Mouse (Mus musculus): ENCODE measurements at regions not wholly inside any gene's neighbourhood (a gene's known extent, or its start where the extent isn't known, plus 50 kb on each side); places are given as distances from the start of the nearest gene placed in this dataset.
A peak's percentile ranks its signal among the peaks of the same experiment; 100 is the strongest.

- no peaks in the 10 kb centered on the region; the same call in 1 of the 2 replicates for H3K9me3 ChIP-seq (replicated peaks; ENCODE audit: control insufficient read depth, low read length, poor library complexity, severe bottlenecking)
- H3K9ac ChIP-seq (ENCODE audit: low read depth, low read length) = no peak overlapping the region
- no peak overlapping the region for H3K4me2 ChIP-seq (ENCODE audit: low read length)
- ATAC-seq = no peak
- H3K27me3 ChIP-seq (ENCODE audit: control insufficient read depth, insufficient read depth, low read depth, low read length) = no peaks in the 10 kb centered on the region
- H3K36me3 ChIP-seq (ENCODE audit: control insufficient read depth, insufficient read depth, low read length) = no peaks in the 10 kb centered on the region
- H3K27ac ChIP-seq (ENCODE audit: low read length) = no peak overlapping the region
- 93% methylated on average over 10 of the region's 10 CpGs for WGBS
- H3K4me1 ChIP-seq (ENCODE audit: control insufficient read depth, insufficient read depth, low read length) = no peaks in the 10 kb centered on the region
- H3K4me3 ChIP-seq (ENCODE audit: low read depth, low read length) = no peak overlapping the region
Observed at GRCm38 (mm10) chr17:50421476-50421875, 87.7 kb upstream of the Plcl2 start.

GRCm38 (mm10) chr17:50425110-50425509 is 84.1 kb upstream of the Plcl2 start:
- no peak overlapping the region for H3K4me2 ChIP-seq (ENCODE audit: low read length)
- H3K36me3 ChIP-seq (ENCODE audit: control insufficient read depth, insufficient read depth, low read length) = no peaks in the 10 kb centered on the region
- no peaks in the 10 kb centered on the region for H3K27me3 ChIP-seq (ENCODE audit: control insufficient read depth, insufficient read depth, low read depth, low read length)
- whole genome bisulfite sequencing = 93% methylated on average over 3 of the region's 3 CpGs
- H3K9ac ChIP-seq (ENCODE audit: low read depth, low read length) = no peak overlapping the region
- no peak for ATAC-seq
- H3K4me1 ChIP-seq (ENCODE audit: control insufficient read depth, insufficient read depth, low read length) = peaks cover 8% of the 10 kb centered on the region; the same call in 1 of the 2 replicates
- no peak overlapping the region for H3K27ac ChIP-seq (ENCODE audit: low read length)
- H3K4me3 ChIP-seq (ENCODE audit: low read depth, low read length) = no peak overlapping the region
- H3K9me3 ChIP-seq (replicated peaks; ENCODE audit: control insufficient read depth, low read length, poor library complexity, severe bottlenecking) = no peaks in the 10 kb centered on the region

- Histone ChIP-seq H3K27ac (ENCODE audit: low read length) (no peak overlapping the region), H3K4me3 (ENCODE audit: low read depth, low read length) (no peak overlapping the region), H3K9ac (ENCODE audit: low read depth, low read length) (no peak overlapping the region), H3K27me3 (ENCODE audit: control insufficient read depth, insufficient read depth, low read depth, low read length) (no peaks in the 10 kb centered on the region), H3K9me3 (replicated peaks; ENCODE audit: control insufficient read depth, low read length, poor library complexity, severe bottlenecking) (no peaks in the 10 kb centered on the region), H3K4me2 (ENCODE audit: low read length) (no peak overlapping the region), H3K36me3 (ENCODE audit: control insufficient read depth, insufficient read depth, low read length) (no peaks in the 10 kb centered on the region), H3K4me1 (ENCODE audit: control insufficient read depth, insufficient read depth, low read length) (peaks cover 8% of the 10 kb centered on the region; the same call in 1 of the 2 replicates)
- ATAC-seq = no peak
- WGBS = 94% methylated on average over 4 of the region's 4 CpGs
Observed at GRCm38 (mm10) chr17:50425531-50425930, 83.7 kb upstream of the Plcl2 start.

GRCm38 (mm10) chr17:50426146-50426545 is 83.1 kb upstream of the Plcl2 start:
- H3K4me3 ChIP-seq (ENCODE audit: low read depth, low read length) = no peak overlapping the region
- WGBS = 71% methylated on average over 7 of the region's 7 CpGs
- H3K27ac ChIP-seq (ENCODE audit: low read length) = no peak overlapping the region
- H3K9me3 ChIP-seq (replicated peaks; ENCODE audit: control insufficient read depth, low read length, poor library complexity, severe bottlenecking) = no peaks in the 10 kb centered on the region
- H3K4me2 ChIP-seq (ENCODE audit: low read length) = no peak overlapping the region
- peaks cover 8% of the 10 kb centered on the region; the same call in 1 of the 2 replicates for H3K4me1 ChIP-seq (ENCODE audit: control insufficient read depth, insufficient read depth, low read length)
- H3K9ac ChIP-seq (ENCODE audit: low read depth, low read length) = no peak overlapping the region
- ATAC-seq = no peak
- H3K36me3 ChIP-seq (ENCODE audit: control insufficient read depth, insufficient read depth, low read length) = no peaks in the 10 kb centered on the region
- no peaks in the 10 kb centered on the region for H3K27me3 ChIP-seq (ENCODE audit: control insufficient read depth, insufficient read depth, low read depth, low read length)

GRCm38 (mm10) chr17:50427331-50428003 is 81.7 kb upstream of the Plcl2 start:
- Histone ChIP-seq H3K4me1 (ENCODE audit: control insufficient read depth, insufficient read depth, low read length) (peaks cover 8% of the 10 kb centered on the region; the same call in 1 of the 2 replicates), H3K36me3 (ENCODE audit: control insufficient read depth, insufficient read depth, low read length) (no peaks in the 10 kb centered on the region), H3K27me3 (ENCODE audit: control insufficient read depth, insufficient read depth, low read depth, low read length) (no peaks in the 10 kb centered on the region), H3K4me3 (ENCODE audit: low read depth, low read length) (no peak overlapping the region), H3K9me3 (replicated peaks; ENCODE audit: control insufficient read depth, low read length, poor library complexity, severe bottlenecking) (no peaks in the 10 kb centered on the region), H3K9ac (ENCODE audit: low read depth, low read length) (0 out of 2 replicates have a peak overlapping the region, but pooled peaks have one; percentile 20), H3K27ac (ENCODE audit: low read length) (peak overlapping the region; percentile 65; the same call in 1 of the 2 replicates), H3K4me2 (ENCODE audit: low read length) (peak overlapping the region; percentile 17; the same call in 1 of the 2 replicates)
- ATAC-seq = peak; percentile 87
- WGBS = 3% methylated on average over 10 of the region's 10 CpGs

- Histone ChIP-seq H3K4me1 (ENCODE audit: control insufficient read depth, insufficient read depth, low read length) (peaks cover 8% of the 10 kb centered on the region; the same call in 1 of the 2 replicates), H3K9ac (ENCODE audit: low read depth, low read length) (no peak overlapping the region), H3K27me3 (ENCODE audit: control insufficient read depth, insufficient read depth, low read depth, low read length) (no peaks in the 10 kb centered on the region), H3K9me3 (replicated peaks; ENCODE audit: control insufficient read depth, low read length, poor library complexity, severe bottlenecking) (no peaks in the 10 kb centered on the region), H3K27ac (ENCODE audit: low read length) (peak overlapping the region; percentile 53; the same call in 1 of the 2 replicates), H3K36me3 (ENCODE audit: control insufficient read depth, insufficient read depth, low read length) (no peaks in the 10 kb centered on the region), H3K4me3 (ENCODE audit: low read depth, low read length) (no peak overlapping the region), H3K4me2 (ENCODE audit: low read length) (no peak overlapping the region; the same call in 1 of the 2 replicates)
- ATAC-seq = peak; percentile 70
- 35% methylated on average over 5 of the region's 5 CpGs for WGBS
Observed at GRCm38 (mm10) chr17:50428004-50428560, 81.1 kb upstream of the Plcl2 start.

GRCm38 (mm10) chr17:50432559-50432958 is 76.6 kb upstream of the Plcl2 start:
- H3K36me3 ChIP-seq (ENCODE audit: control insufficient read depth, insufficient read depth, low read length) = no peaks in the 10 kb centered on the region
- WGBS = 91% methylated on average over 6 of the region's 6 CpGs
- no peaks in the 10 kb centered on the region for H3K27me3 ChIP-seq (ENCODE audit: control insufficient read depth, insufficient read depth, low read depth, low read length)
- H3K27ac ChIP-seq (ENCODE audit: low read length) = no peak overlapping the region
- H3K9me3 ChIP-seq (replicated peaks; ENCODE audit: control insufficient read depth, low read length, poor library complexity, severe bottlenecking) = no peaks in the 10 kb centered on the region
- no peak overlapping the region for H3K4me2 ChIP-seq (ENCODE audit: low read length)
- H3K9ac ChIP-seq (ENCODE audit: low read depth, low read length) = no peak overlapping the region
- ATAC-seq = no peak
- peaks cover 5% of the 10 kb centered on the region; the same call in 1 of the 2 replicates for H3K4me1 ChIP-seq (ENCODE audit: control insufficient read depth, insufficient read depth, low read length)
- H3K4me3 ChIP-seq (ENCODE audit: low read depth, low read length) = no peak overlapping the region

GRCm38 (mm10) chr17:50438960-50439359 is 70.2 kb upstream of the Plcl2 start:
- H3K4me1 ChIP-seq (ENCODE audit: control insufficient read depth, insufficient read depth, low read length) = no peaks in the 10 kb centered on the region
- H3K36me3 ChIP-seq (ENCODE audit: control insufficient read depth, insufficient read depth, low read length) = no peaks in the 10 kb centered on the region
- no peaks in the 10 kb centered on the region for H3K9me3 ChIP-seq (replicated peaks; ENCODE audit: control insufficient read depth, low read length, poor library complexity, severe bottlenecking)
- no peak for ATAC-seq
- no peak overlapping the region for H3K4me3 ChIP-seq (ENCODE audit: low read depth, low read length)
- no peak overlapping the region for H3K27ac ChIP-seq (ENCODE audit: low read length)
- 95% methylated on average over 5 of the region's 5 CpGs for WGBS
- H3K27me3 ChIP-seq (ENCODE audit: control insufficient read depth, insufficient read depth, low read depth, low read length) = no peaks in the 10 kb centered on the region
- H3K4me2 ChIP-seq (ENCODE audit: low read length) = no peak overlapping the region
- no peak overlapping the region for H3K9ac ChIP-seq (ENCODE audit: low read depth, low read length)

- Histone ChIP-seq H3K4me3 (ENCODE audit: low read depth, low read length) (no peak overlapping the region), H3K27ac (ENCODE audit: low read length) (no peak overlapping the region), H3K9ac (ENCODE audit: low read depth, low read length) (no peak overlapping the region), H3K9me3 (replicated peaks; ENCODE audit: control insufficient read depth, low read length, poor library complexity, severe bottlenecking) (no peaks in the 10 kb centered on the region), H3K4me1 (ENCODE audit: control insufficient read depth, insufficient read depth, low read length) (no peaks in the 10 kb centered on the region), H3K36me3 (ENCODE audit: control insufficient read depth, insufficient read depth, low read length) (no peaks in the 10 kb centered on the region), H3K4me2 (ENCODE audit: low read length) (no peak overlapping the region), H3K27me3 (ENCODE audit: control insufficient read depth, insufficient read depth, low read depth, low read length) (no peaks in the 10 kb centered on the region)
- 78% methylated on average over 3 of the region's 3 CpGs for WGBS
- no peak for ATAC-seq
Observed at GRCm38 (mm10) chr17:50439365-50439764, 69.8 kb upstream of the Plcl2 start.

All from midbrain, embryonic 16.5 days (tissue).